Mouse (Mus musculus) erythroblast, embryonic 14.5 days (primary cell): ENCODE measurements around the gene Gm21954.

Experiments
- GATA1 ChIP-seq: IDR thresholded peaks from 2 replicates; pipeline ENCODE4 v1.6.1; 2012; ENCODE audit warnings: low read length, inconsistent platforms, mixed read lengths
- TAL1 ChIP-seq: IDR thresholded peaks from 3 replicates; pipeline ENCODE4 v1.6.1; 2012; ENCODE audit warnings: low read length, inconsistent platforms, mixed read lengths

- TF ChIP-seq GATA1 (no peak), TAL1 (no peak)
These were observed 20.1 kb downstream of the Gm21954 start for GRCm38 (mm10) chr3:55451877-55452276.
